Mouse (Mus musculus): ENCODE data around the gene Wasf1.

Gene Wasf1

GRCm38 (mm10) chr10:40895765-40896164 is 12.5 kb downstream of the Wasf1 start:
- no peak for DNase-seq (ENCODE audit: low spot score in 2 of 2)

- DNase-seq (ENCODE audit: low spot score in 2 of 2), result no peak
Observed at GRCm38 (mm10) chr10:40896656-40897055, 13.4 kb downstream of the Wasf1 start.

- DNase-seq (ENCODE audit: low spot score in 2 of 2), result no peak
Observed at GRCm38 (mm10) chr10:40901786-40902185, 18.5 kb downstream of the Wasf1 start.

- DNase-seq (ENCODE audit: low spot score in 2 of 2), result no peak
Observed at GRCm38 (mm10) chr10:40906131-40906530, 22.9 kb downstream of the Wasf1 start.

- DNase-seq (ENCODE audit: low spot score in 2 of 2), result no peak
Observed at GRCm38 (mm10) chr10:40906802-40907201, 23.5 kb downstream of the Wasf1 start.

- DNase-seq (ENCODE audit: low spot score in 2 of 2), result no peak
Observed at GRCm38 (mm10) chr10:40908580-40908979, 25.3 kb downstream of the Wasf1 start.

- DNase-seq (ENCODE audit: low spot score in 2 of 2), result no peak
Observed at GRCm38 (mm10) chr10:40910811-40911210, 27.5 kb downstream of the Wasf1 start.

- DNase-seq (ENCODE audit: low spot score in 2 of 2), result no peak
Observed at GRCm38 (mm10) chr10:40915240-40915639, 32.0 kb downstream of the Wasf1 start.

GRCm38 (mm10) chr10:40918669-40919440 is 35.6 kb downstream of the Wasf1 start:
- DNase-seq (ENCODE audit: low spot score in 2 of 2), result no peak

GRCm38 (mm10) chr10:40919464-40919863 is 36.2 kb downstream of the Wasf1 start:
- DNase-seq (ENCODE audit: low spot score in 2 of 2), result no peak

- no peak for DNase-seq (ENCODE audit: low spot score in 2 of 2)
Observed at GRCm38 (mm10) chr10:40932995-40933394, 49.7 kb downstream of the Wasf1 start.

GRCm38 (mm10) chr10:40936160-40936726 is 53.0 kb downstream of the Wasf1 start:
- no peak for DNase-seq (ENCODE audit: low spot score in 2 of 2)

GRCm38 (mm10) chr10:40937569-40937968 is 54.3 kb downstream of the Wasf1 start:
- DNase-seq (ENCODE audit: low spot score in 2 of 2), result no peak

- no peak for DNase-seq (ENCODE audit: low spot score in 2 of 2)
Observed at GRCm38 (mm10) chr10:40942688-40943087, 59.4 kb downstream of the Wasf1 start.

GRCm38 (mm10) chr10:40950176-40950575 is 66.9 kb downstream of the Wasf1 start:
- no peak for DNase-seq (ENCODE audit: low spot score in 2 of 2)

GRCm38 (mm10) chr10:40956206-40956605 is 72.9 kb downstream of the Wasf1 start:
- DNase-seq (ENCODE audit: low spot score in 2 of 2), result no peak

GRCm38 (mm10) chr10:40961365-40961764 is 78.1 kb downstream of the Wasf1 start:
- DNase-seq (ENCODE audit: low spot score in 2 of 2), result no peak

GRCm38 (mm10) chr10:40962008-40962407 is 78.7 kb downstream of the Wasf1 start:
- DNase-seq (ENCODE audit: low spot score in 2 of 2), result no peak

GRCm38 (mm10) chr10:40964546-40964945 is 81.3 kb downstream of the Wasf1 start:
- DNase-seq (ENCODE audit: low spot score in 2 of 2), result no peak

GRCm38 (mm10) chr10:40968551-40968950 is 85.3 kb downstream of the Wasf1 start:
- no peak for DNase-seq (ENCODE audit: low spot score in 2 of 2)

- DNase-seq (ENCODE audit: low spot score in 2 of 2), result no peak
Observed at GRCm38 (mm10) chr10:40969372-40970033, 86.2 kb downstream of the Wasf1 start.

GRCm38 (mm10) chr10:40970601-40971245 is 87.4 kb downstream of the Wasf1 start:
- peak in 1 of 2 experiments; percentile 1 for DNase-seq (ENCODE audit: low spot score in 2 of 2)

Data from thymus, postnatal 10 days (tissue).